Mouse (Mus musculus) lung, postnatal 14 days (tissue): ENCODE data around the gene Mcfd2.

ENCODE experiments used
- DNase-seq: peaks from one replicate; pipeline ENCODE4 v3.0.0; 2021

Gene Mcfd2

DNA sequence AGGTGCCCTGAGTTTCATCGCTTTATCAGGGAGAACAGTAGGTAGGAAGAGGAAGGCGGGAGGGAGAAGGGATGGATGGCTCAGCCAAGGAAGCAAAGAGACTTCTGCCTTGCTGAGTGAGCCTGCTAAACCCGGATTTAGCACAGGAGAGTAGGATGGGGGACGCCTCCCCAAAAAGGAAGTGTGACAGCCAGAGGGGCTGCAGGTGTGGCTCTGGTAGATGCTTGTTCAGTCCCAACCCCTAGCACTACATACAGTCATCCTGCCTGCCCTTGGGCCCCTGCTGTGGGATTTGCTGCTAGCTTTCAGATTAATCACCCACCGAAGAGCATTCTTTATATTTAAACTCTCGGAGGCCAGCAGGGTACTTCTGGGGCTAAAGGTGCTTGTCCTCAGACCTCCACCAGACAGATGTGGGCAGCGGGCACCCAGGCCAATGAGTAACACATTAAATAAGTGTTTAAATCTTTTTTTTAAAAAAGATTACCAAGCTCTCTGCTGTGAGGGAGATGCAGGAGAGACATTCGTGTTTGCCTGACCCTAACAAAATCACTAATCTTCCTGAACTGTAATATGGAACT lies 21.6 kb upstream of the Mcfd2 start:
- DNase-seq = no peak

- no peak for DNase-seq
These were observed 20.9 kb upstream of the Mcfd2 start for GRCm38 (mm10) chr17:87286481-87287143.

GRCm38 (mm10) chr17:87285731-87286465 lies 20.2 kb upstream of the Mcfd2 start:
- peak; percentile 51 for DNase-seq

- no peak for DNase-seq
These were observed 18.8 kb upstream of the Mcfd2 start for GRCm38 (mm10) chr17:87284482-87285040.

- DNase-seq = peak; percentile 37
These were observed 18.2 kb upstream of the Mcfd2 start for GRCm38 (mm10) chr17:87283755-87284481.

- DNase-seq = peak; percentile 56
These were observed 17.5 kb upstream of the Mcfd2 start for GRCm38 (mm10) chr17:87283055-87283754.

DNA sequence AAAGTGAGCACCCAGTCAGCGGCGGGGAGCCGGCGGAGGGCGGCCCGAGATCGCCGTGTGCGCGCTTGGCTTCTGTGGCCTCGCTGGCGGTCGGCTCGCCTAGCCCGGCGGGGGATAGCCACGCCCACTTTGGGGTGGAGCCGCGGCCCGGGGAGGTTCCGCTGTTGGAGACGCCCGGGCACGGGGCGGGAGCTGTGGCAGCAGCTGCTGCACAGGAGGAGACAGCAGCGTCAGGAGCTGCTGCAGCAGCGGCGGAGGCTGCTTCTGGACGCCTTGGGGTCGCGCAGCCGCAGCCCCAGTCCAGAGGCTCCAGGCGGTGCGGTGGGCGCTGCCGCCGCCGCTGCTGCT lies 16.9 kb upstream of the Mcfd2 start, which contains the start of gene Ttc7:
Gene Ttc7, plus strand, starts transcription at position 181 of the 348 bp plus-strand sequence.
- peak; percentile 99 for DNase-seq

DNA sequence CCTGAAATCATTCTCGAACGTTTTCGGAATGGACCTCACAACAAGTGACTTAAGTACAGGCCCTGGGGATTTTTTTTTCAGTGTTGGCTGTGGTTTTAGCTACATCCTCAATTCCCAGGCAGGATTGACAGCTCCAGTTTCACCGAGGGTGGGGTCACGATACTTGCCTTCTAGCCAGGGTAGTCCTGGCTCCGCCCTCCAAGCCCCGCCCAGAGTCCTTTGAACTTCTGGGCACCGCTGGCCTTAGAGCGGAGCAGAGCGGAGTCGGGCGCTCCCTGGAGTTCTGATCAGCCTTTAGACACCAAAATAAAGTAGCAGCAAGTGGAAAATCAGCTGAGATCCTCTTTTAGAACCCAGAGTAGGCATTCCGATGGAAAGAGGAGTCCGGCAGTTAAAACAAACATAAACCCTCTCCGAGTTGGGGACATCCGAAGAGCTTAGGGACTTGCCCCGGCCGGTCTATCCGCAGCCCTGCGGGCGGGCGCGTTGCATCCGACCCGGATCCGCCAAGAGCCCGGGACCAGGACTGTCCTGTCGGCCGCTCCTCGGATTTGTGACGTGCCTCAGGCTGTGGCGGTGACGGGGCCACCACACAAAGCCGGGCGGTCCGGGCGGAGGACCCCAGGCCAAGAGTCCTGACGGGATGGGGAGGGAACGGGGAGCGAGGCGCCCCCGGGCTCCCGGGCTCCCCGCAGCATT lies 16.4 kb upstream of the Mcfd2 start:
- DNase-seq = peak; percentile 95

- no peak for DNase-seq
These were observed 9.9 kb upstream of the Mcfd2 start for GRCm38 (mm10) chr17:87275363-87276341.

DNA sequence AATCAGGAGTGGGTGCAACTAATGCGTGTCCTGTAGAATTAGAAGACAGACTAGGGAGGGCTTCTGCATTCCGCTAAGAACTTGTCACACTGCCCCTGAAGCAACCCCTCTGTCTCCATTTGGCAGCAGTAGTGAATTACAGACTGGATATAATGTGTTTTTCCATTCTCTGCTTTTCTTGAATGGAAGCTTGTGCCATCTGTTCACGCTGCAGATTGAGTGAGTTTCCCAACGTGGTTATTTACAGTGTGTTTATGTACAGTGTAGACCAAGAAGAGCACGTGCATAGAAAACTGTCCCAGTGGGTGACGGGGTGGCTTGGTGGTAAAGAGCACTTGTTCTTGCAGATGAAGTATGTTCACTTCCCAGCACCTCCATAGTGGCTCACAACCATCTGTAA lies 3.7 kb upstream of the Mcfd2 start:
- no peak for DNase-seq

GRCm38 (mm10) chr17:87264927-87265791 lies 576 bp downstream of the Mcfd2 start:
- DNase-seq = no peak

DNA sequence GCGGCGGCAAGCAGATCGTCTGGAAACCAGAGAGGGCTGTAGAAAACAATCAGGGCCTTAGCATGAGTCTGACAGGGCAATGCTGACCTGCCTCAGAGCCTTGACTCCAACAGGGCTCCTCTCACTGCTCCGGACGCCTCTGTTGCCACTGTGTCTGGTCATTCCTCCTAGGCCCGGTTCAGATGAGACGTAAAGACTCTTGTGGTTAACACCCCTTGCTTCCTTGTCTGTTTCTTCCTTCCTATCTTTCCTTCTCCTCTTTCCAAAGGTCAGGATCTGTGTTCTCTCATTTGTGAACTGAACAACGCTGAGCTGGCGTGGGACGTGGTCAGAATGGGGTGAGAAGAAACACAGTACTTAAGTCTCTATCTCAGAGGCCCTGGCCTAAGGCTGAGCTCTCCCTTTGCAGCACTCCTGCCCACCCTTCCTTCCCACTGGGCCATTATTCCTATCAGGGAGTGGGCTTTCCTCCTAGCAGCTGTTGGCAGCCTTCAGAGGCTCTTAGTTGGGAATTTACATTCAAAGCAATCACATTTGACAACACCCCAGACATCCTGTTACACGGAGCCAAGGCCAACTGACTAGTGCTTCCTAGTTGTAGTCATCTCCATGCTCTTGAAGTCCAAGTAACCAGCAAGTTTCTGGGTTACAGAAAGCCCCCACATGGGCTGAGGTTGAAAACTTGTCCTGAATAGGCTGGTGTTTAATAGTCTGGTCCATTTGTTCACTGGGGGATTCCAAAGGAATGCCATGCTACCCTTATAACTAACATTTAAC lies 1.5 kb downstream of the Mcfd2 start:
- no peak for DNase-seq

- no peak for DNase-seq
These were observed 2.3 kb downstream of the Mcfd2 start for GRCm38 (mm10) chr17:87263401-87263800.

DNA sequence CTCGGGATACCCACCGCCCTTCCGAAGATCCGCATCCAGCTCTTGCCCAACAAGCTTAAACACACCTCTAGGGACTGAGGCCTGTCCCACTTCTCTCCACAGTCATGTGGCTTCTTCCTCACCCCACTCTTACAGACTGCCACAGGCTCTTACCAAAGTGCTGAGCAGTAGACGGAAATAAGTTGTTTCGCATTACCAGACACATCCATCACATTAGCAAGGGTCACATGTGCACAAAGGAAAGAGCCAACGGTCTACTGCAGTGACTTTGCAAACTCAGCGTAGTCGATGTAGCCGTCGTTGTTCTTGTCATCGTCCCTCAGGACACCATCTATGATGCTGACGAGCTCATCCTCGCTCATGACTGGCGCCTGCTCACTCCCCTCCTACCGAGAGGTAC lies 10.1 kb downstream of the Mcfd2 start:
- no peak for DNase-seq

DNA sequence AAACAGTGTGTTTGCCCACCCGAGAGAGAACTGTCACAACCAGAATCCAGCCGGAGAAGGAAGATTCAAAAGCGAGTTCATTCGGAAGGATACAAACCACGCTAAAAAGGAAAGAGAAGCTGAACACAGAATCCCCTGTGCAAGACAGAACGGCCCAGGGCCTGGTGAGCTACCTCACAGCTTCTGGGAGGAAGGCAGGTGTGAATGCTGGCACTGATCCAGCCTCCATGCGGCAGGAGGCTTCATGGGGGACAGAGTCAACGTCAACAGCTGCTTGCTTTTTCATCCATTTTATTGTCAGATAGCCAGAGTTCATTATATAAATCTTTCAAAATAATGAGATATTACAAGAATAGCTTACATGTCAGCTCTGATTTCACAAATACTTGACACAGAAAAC lies 11.4 kb downstream of the Mcfd2 start:
- no peak for DNase-seq

DNA sequence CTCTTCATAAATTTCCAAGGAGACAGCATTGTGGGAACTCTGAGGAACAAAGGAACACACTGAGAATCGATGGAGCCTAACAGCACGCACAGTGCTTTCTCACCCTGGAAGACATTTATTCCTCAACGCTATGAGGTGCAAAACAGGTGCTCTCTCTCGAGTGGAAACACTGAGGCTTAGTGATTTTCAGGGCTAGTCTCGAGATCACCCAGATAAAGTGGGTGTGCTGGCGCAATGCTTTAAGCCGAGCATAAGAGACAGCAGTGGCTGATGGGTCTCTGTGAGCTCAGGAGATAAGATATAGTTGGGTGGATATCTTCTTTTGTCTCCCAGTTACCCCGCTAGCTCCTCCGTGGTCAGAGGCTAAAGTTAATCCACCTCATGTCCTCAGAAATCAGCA lies 19.6 kb downstream of the Mcfd2 start:
- DNase-seq = no peak

DNA sequence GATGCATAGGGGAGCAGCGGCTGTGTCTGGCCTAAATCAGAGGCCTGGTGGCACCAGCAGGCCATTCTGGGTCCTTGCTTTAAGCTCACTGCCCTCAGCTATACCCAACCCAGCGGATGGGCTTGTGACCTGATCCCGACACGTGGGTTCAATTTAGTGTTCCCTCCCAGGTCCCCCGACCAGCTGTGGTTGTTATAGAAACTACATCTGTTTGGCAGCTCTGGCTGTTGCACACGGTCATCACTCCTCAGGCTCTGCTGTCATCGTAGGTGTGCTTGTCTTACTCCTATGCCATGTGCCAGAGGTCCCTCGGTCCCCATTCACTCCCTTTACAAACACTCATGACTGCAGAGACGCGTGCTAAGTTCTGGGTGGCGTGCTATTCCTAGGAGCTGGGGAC lies 27.9 kb downstream of the Mcfd2 start:
- DNase-seq = no peak

DNA sequence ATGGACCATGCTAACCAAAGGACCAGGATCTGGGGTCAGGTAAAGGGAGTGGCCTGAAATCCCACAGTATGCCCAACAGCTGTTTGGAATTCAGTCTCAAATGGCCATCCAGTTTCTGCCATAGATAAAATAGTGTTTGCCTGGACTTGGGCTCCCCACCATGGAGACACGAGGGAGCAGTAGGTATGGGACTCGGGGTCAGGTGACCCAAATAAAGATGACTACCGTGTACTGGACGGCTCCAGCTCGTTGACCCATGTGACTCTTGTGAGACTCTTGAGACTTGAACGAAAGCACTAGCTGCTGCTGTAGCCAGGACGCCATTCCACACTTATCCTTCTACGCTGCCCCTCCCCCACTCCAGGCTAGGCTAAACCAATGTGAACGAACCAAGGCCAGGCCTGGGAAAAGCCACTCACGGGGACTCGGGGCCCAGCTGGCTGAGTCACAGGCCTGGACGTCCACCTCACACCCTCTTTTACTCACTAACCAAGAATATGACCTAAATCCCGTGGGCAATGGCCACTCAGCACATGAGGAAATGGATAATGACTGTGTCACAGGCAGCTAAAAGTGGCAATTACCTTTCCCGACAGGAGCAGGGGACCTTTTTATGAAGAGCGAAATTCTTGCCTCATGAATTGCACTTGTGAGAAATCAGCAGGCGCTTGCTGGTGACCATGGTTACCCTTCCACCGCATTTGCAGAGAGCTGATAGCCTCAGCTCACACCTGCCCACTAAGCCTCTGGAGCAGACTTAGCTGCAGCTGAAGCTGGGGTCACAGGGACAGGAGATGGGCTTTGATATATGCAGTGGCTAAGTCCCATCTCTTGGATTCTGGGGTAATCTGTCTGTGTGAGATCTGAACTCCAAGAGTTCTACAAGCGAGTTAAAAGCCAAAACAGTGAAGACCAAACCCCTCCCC lies 28.7 kb downstream of the Mcfd2 start:
- DNase-seq = peak; percentile 29
